Mouse (Mus musculus): ENCODE results near the gene Traf3. TPM values are rescaled to one million over a fixed set of nuclear protein-coding genes. Genes with fewer than 3 reads are reported as not detected.

The Traf3 gene
- polyA plus RNA-seq, 1 experiment from 2014 or later: 4.4 TPM

DNA sequence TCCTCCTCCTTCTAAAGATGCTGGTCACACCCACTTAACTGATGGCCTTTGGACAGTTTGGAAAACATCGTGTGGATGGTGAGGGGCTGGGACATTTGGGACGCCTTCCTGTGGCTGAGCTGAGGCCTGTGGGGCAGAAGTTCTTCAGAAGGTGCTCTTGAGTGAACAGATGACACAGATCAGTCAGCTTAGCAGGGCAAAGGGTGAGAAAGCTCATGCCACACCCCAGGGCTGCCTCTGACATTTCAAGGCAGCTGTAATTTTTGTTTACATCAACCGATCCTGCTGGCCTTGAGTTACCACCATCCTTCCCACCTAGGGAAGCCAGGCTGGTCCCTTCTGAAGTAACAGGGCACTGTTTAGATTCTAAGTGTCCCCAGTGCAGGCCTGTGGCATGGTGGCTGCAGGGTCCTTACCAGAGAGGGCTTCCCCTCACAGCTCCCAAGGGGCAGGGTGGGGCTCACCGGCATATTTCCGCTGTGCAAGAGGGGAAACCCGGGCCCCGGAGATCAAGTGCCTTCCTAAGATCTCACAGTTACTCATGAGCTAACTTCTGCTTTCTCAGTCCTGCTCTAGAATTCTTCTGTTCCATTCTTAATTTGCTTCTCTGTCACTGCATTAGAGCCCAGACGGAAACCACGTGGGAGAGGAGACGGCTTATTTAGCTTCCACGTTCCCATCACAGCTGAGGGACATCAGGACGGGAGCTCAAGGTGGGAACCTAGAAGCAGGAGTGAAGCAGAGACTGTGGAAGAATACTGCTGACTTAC lies 6.3 kb upstream of the Traf3 start:
- no peak overlapping the region for H3K4me3 ChIP-seq (ENCODE audit: low read depth, low read length)
- ATAC-seq (ENCODE audit: low FRiP score, low TSS enrichment) (no peak), DNase-seq (ENCODE audit: low spot score) (no peak)
- TF ChIP-seq CTCF (IDR thresholded peaks at IDR 0.05; ENCODE audit: low read depth): no peak
- TF ChIP-seq EP300 (optimal IDR thresholded peaks at IDR 0.05): no peak
- no peaks in the 10 kb centered on the region for H3K9me3 ChIP-seq (ENCODE audit: control insufficient read depth, low read length)
- no peak overlapping the region for H3K27ac ChIP-seq (replicated peaks)
- H3K27me3 ChIP-seq (ENCODE audit: control insufficient read depth, insufficient read depth, low read length): no peaks in the 10 kb centered on the region
- 29% methylated on average over 12 of the region's 12 CpGs for WGBS
- H3K9ac ChIP-seq (ENCODE audit: low read length): no peak overlapping the region
- H3K4me2 ChIP-seq (replicated peaks; ENCODE audit: low read depth): no peak overlapping the region
- H3K4me1 ChIP-seq (replicated peaks; ENCODE audit: control insufficient read depth, insufficient read depth): no peaks in the 10 kb centered on the region
- no peaks in the 10 kb centered on the region for H3K36me3 ChIP-seq (ENCODE audit: control insufficient read depth, insufficient read depth, low read length)

DNA sequence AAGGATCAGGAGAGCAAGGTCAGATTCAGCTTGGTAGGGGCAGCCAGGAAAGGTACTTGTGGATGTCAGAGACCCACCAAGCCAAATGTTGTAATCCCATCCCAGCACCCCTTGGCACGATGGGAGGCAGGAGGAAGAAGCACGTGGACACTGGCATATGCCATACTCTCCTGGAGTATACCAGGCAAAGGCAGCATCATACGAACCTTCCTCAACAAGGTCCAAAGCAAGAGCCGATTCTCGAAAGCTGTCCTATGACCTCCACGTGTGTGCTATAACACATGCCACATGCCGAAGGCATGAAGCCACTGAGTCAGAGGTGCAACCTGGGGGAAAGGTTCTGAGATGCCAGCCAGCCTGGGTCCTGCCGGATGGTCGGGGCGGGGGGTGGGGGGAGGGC lies 5.3 kb upstream of the Traf3 start:
- TF ChIP-seq EP300 (optimal IDR thresholded peaks at IDR 0.05) (no peak), CTCF (IDR thresholded peaks at IDR 0.05; ENCODE audit: low read depth) (no peak)
- 92% methylated on average over 10 of the region's 10 CpGs for WGBS
- Histone ChIP-seq H3K27ac (replicated peaks) (no peak overlapping the region), H3K36me3 (ENCODE audit: control insufficient read depth, insufficient read depth, low read length) (no peaks in the 10 kb centered on the region), H3K4me3 (ENCODE audit: low read depth, low read length) (no peak overlapping the region), H3K9me3 (ENCODE audit: control insufficient read depth, low read length) (no peaks in the 10 kb centered on the region), H3K9ac (ENCODE audit: low read length) (no peak overlapping the region), H3K4me1 (replicated peaks; ENCODE audit: control insufficient read depth, insufficient read depth) (no peaks in the 10 kb centered on the region), H3K27me3 (ENCODE audit: control insufficient read depth, insufficient read depth, low read length) (no peaks in the 10 kb centered on the region), H3K4me2 (replicated peaks; ENCODE audit: low read depth) (no peak overlapping the region)
- ATAC-seq (ENCODE audit: low FRiP score, low TSS enrichment) (no peak), DNase-seq (ENCODE audit: low spot score) (no peak)

GRCm38 (mm10) chr12:111161943-111162311 lies 4.2 kb upstream of the Traf3 start:
- no peak overlapping the region for H3K4me3 ChIP-seq (ENCODE audit: low read depth, low read length)
- peak overlapping the region; percentile 44; the same call in 1 of the 2 replicates for H3K4me2 ChIP-seq (replicated peaks; ENCODE audit: low read depth)
- H3K9me3 ChIP-seq (ENCODE audit: control insufficient read depth, low read length): no peaks in the 10 kb centered on the region
- 40% methylated on average over 7 of the region's 7 CpGs for WGBS
- no peak for DNase-seq (ENCODE audit: low spot score)
- no peaks in the 10 kb centered on the region for H3K27me3 ChIP-seq (ENCODE audit: control insufficient read depth, insufficient read depth, low read length)
- no peaks in the 10 kb centered on the region for H3K36me3 ChIP-seq (ENCODE audit: control insufficient read depth, insufficient read depth, low read length)
- no peak overlapping the region for H3K9ac ChIP-seq (ENCODE audit: low read length)
- no peak for ATAC-seq (ENCODE audit: low FRiP score, low TSS enrichment)
- no peaks in the 10 kb centered on the region for H3K4me1 ChIP-seq (replicated peaks; ENCODE audit: control insufficient read depth, insufficient read depth)
- H3K27ac ChIP-seq (replicated peaks): no peak overlapping the region
- TF ChIP-seq CTCF (IDR thresholded peaks at IDR 0.05; ENCODE audit: low read depth) (no peak), EP300 (optimal IDR thresholded peaks at IDR 0.05) (no peak)

DNA sequence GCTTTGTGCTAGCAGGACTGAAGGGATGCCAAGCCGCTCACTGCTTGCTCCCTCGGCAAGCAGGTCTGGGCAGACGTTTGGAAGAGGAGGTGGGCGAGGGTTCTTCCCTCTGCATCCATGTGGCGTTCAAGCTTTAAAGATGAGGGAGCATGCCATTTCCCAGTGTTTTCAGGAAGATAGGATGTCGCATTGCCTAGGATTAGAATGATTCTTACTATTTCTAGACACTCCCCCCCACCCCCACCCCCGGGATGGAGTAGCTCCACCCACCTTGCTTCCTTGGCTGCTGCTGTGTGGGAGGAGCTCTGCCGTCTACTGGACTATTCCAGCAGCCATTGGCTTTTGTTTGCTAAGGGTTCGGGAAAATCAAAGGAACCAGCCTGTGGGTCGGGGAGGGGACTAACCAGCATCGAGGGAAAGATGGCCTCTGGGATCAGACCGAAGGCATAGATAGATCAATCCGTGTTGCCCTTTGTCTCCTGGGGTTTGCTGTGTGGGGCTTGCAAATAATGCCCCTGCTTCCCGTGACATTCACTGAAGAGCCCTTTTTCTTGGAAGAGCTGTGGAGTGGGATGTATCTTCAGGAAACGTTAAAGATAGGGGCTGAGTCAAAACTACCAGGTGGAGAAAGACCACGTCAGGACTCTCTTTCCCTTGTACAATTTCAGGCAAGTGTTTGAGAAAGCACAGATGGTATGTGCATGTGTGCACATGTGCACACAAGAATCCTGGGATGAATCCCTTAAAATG lies 3.7 kb upstream of the Traf3 start:
- DNase-seq (ENCODE audit: low spot score): peak; percentile 55
- no peak for TF ChIP-seq EP300 (optimal IDR thresholded peaks at IDR 0.05)
- peak; percentile 26; the same call in 1 of the 2 replicates for TF ChIP-seq CTCF (IDR thresholded peaks at IDR 0.05; ENCODE audit: low read depth)
- Histone ChIP-seq H3K9me3 (ENCODE audit: control insufficient read depth, low read length) (no peaks in the 10 kb centered on the region), H3K4me2 (replicated peaks; ENCODE audit: low read depth) (peak overlapping the region; percentile 44), H3K4me1 (replicated peaks; ENCODE audit: control insufficient read depth, insufficient read depth) (no peaks in the 10 kb centered on the region), H3K27ac (replicated peaks) (no peak overlapping the region), H3K27me3 (ENCODE audit: control insufficient read depth, insufficient read depth, low read length) (no peaks in the 10 kb centered on the region), H3K4me3 (ENCODE audit: low read depth, low read length) (peak overlapping the region; percentile 8), H3K9ac (ENCODE audit: low read length) (no peak overlapping the region), H3K36me3 (ENCODE audit: control insufficient read depth, insufficient read depth, low read length) (no peaks in the 10 kb centered on the region)
- WGBS: 14% methylated on average over 16 of the region's 16 CpGs
- ATAC-seq (ENCODE audit: low FRiP score, low TSS enrichment): peak; percentile 19; the same call in 1 of the 2 replicates

- H3K9ac ChIP-seq (ENCODE audit: low read length): 0 out of 2 replicates have a peak overlapping the region, but pooled peaks have one; percentile 45
- TF ChIP-seq CTCF (IDR thresholded peaks at IDR 0.05; ENCODE audit: low read depth) (no peak), EP300 (optimal IDR thresholded peaks at IDR 0.05) (no peak)
- ATAC-seq (ENCODE audit: low FRiP score, low TSS enrichment) (peak; percentile 87), DNase-seq (ENCODE audit: low spot score) (peak; percentile 89)
- 4% methylated on average over 13 of the region's 13 CpGs for WGBS
- H3K4me3 ChIP-seq (ENCODE audit: low read depth, low read length): peak overlapping the region; percentile 27; the same call in 1 of the 2 replicates
- H3K27ac ChIP-seq (replicated peaks): peak overlapping the region; percentile 30; the same call in 1 of the 2 replicates
- no peaks in the 10 kb centered on the region for H3K27me3 ChIP-seq (ENCODE audit: control insufficient read depth, insufficient read depth, low read length)
- peak overlapping the region; percentile 53 for H3K4me2 ChIP-seq (replicated peaks; ENCODE audit: low read depth)
- H3K36me3 ChIP-seq (ENCODE audit: control insufficient read depth, insufficient read depth, low read length): no peaks in the 10 kb centered on the region
- no peaks in the 10 kb centered on the region for H3K4me1 ChIP-seq (replicated peaks; ENCODE audit: control insufficient read depth, insufficient read depth)
- no peaks in the 10 kb centered on the region for H3K9me3 ChIP-seq (ENCODE audit: control insufficient read depth, low read length)
Measured at GRCm38 (mm10) chr12:111164310-111164751, 1.8 kb upstream of the Traf3 start.

Data from stomach, postnatal 0 days (tissue).